Mouse (Mus musculus) inflammation-experienced regulatory T-cells, adult 16 weeks (primary cell): ENCODE data around the gene Rftn2. TPM values are rescaled to one million over a fixed set of nuclear protein-coding genes. Genes with fewer than 3 reads are reported as not detected.

ENCODE experiments used
- polyA plus RNA-seq: library from polyadenylated mRNA; unstranded; fragments of 100-300 nt; shearing (Covaris generic); gene quantifications from one replicate; pipeline ENCODE4 v1.2.1, GENCODE M21; 2017

Rftn2 gene
- polyA plus RNA-seq, result 5.2 TPM

GRCm38 (mm10) chr1:55226011-55226857, at the start of gene Rftn2:
Gene Rftn2, minus strand, starts transcription at chr1:55226782.

GRCm38 (mm10) chr1:55236890-55237642, 10.5 kb upstream of the Rftn2 start, which contains the start of gene Mars2:
Gene Mars2, plus strand, starts transcription at chr1:55237177.

GRCm38 (mm10) chr1:55130943-55131401, 95.6 kb downstream of the Rftn2 start, which contains the start of gene Mob4:
Gene Mob4, plus strand, starts transcription at chr1:55131231.

Other genes starting within 250 kb of the Rftn2 start
- 733 TPM for gene Sf3b1, start 199.3 kb downstream of the Rftn2 start, polyA plus RNA-seq
- 24.5 TPM for gene Coq10b, start 174.0 kb downstream of the Rftn2 start, polyA plus RNA-seq
- 145 TPM for gene Hspe1, start 138.7 kb downstream of the Rftn2 start, polyA plus RNA-seq
- 192 TPM for gene Hspd1, start 138.5 kb downstream of the Rftn2 start, polyA plus RNA-seq
- gene Mob4, start 95.6 kb downstream of the Rftn2 start, polyA plus RNA-seq, result 116 TPM
- 3.4 TPM for gene Mars2, start 10.4 kb upstream of the Rftn2 start, polyA plus RNA-seq
- 0.66 TPM for gene Boll, start 136.7 kb upstream of the Rftn2 start, polyA plus RNA-seq
- gene Plcl1, start 179.1 kb upstream of the Rftn2 start, polyA plus RNA-seq, result 4.3 TPM